Mouse (Mus musculus) heart, postnatal 0 days (tissue): ENCODE results near the gene Gm10643.

Source experiments
- CTCF ChIP-seq: IDR thresholded peaks from 2 replicates; pipeline ENCODE4 v1.5.1; 2016; ENCODE audit warnings: antibody characterized with exemption, control low read depth, low read depth
- EP300 ChIP-seq: IDR thresholded peaks from 2 replicates; pipeline ENCODE4 v1.6.1; 2016; ENCODE audit warnings: antibody characterized with exemption, low read depth

GRCm38 (mm10) chr8:84024171-84024570 is 40.8 kb downstream of the Gm10643 start:
- TF ChIP-seq CTCF (peak; percentile 55), EP300 (no peak)
